Mouse (Mus musculus) lung, adult 2 months (tissue): Measurements from ENCODE around the gene Qrich1.

ENCODE experiments used
- CTCF ChIP-seq: fragments of 200-500 bp; IDR thresholded peaks from 2 replicates; pipeline ENCODE4 v1.5.1; 2011; ENCODE audit warnings: mild to moderate bottlenecking, low read length, control low read depth; ENCODE audit not compliant: insufficient read depth
- POLR2A ChIP-seq: fragments of 200-500 bp; IDR thresholded peaks from 2 replicates; pipeline ENCODE4 v1.6.1; 2011; ENCODE audit warnings: low read depth, mild to moderate bottlenecking, control low read depth, low read length, borderline replicate concordance; ENCODE audit errors: extremely low read depth

DNA sequence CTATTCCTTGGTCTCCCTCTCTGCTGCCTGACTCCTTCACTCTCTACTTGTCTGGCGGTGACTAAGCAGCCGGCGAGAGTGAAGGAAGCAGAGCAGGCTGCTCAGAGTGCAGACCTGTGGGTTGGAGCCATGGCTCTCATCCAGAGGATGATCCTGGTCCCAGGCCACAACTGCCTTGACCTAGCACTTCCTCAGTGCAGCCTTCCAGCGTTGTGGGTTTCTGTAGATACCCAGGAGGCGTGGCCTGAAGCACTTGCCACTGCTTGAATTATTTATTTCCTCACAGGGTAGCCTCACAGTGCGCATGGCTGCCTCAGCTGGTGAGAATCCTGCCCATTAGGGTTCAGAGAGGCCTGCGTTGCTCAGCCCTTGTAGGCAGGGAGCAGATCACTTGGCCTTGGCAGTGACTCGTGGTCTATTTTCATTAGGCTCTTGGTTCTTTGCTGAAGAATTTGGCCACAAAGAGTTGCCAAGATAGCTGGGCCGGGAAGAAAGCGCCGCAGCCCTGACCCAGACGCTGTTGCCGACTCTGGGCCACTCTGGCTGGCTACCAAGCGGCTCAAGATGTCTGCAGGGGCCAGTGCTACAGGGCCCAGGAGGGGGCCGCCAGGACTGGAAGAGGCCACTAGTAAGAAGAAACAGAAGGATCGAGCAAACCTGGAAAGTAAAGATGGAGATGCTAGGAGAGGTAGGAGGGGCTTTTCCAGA, 24.4 kb upstream of the Qrich1 start:
- TF ChIP-seq CTCF = no peak
- TF ChIP-seq POLR2A = no peak
